Mouse (Mus musculus) cerebellum, adult 2 months (tissue): ENCODE results near the gene Evpl.

Source experiments
- CTCF ChIP-seq: fragments of 200-500 bp; IDR thresholded peaks from 2 replicates; pipeline ENCODE4 v1.5.1; 2011; ENCODE audit warnings: low read depth, mild to moderate bottlenecking, control low read depth, low read length, moderate library complexity, borderline replicate concordance; ENCODE audit not compliant: insufficient read depth
- POLR2A ChIP-seq: fragments of 200-500 bp; IDR thresholded peaks from 2 replicates; pipeline ENCODE4 v1.6.1; 2011; ENCODE audit warnings: low read length, control low read depth, borderline replicate concordance; ENCODE audit not compliant: insufficient read depth

- no peak for TF ChIP-seq CTCF
- no peak for TF ChIP-seq POLR2A
Observed at GRCm38 (mm10) chr11:116221931-116222739, 15.7 kb downstream of the Evpl start.
